Mouse (Mus musculus) C2C12 (cell line): ENCODE results near the gene Nans.

Experiments
- CEBPB ChIP-seq: IDR thresholded peaks from one replicate; pipeline ENCODE4 v1.6.1; 2011; ENCODE audit warnings: low read depth, mild to moderate bottlenecking, control low read depth, moderate library complexity
- CTCF ChIP-seq: IDR thresholded peaks from one replicate; pipeline ENCODE4 v1.5.1; 2011; ENCODE audit not compliant: control insufficient read depth, insufficient read depth, insufficient read length
- MYOD1 ChIP-seq: IDR thresholded peaks from one replicate; pipeline ENCODE4 v1.6.1; 2011; ENCODE audit warnings: low read depth; ENCODE audit not compliant: control insufficient read depth, insufficient read length
- MYOG ChIP-seq: IDR thresholded peaks from one replicate; pipeline ENCODE4 v1.6.1; 2011; ENCODE audit not compliant: control insufficient read depth, insufficient read length; ENCODE audit errors: extremely low read depth
- USF1 ChIP-seq: IDR thresholded peaks from one replicate; pipeline ENCODE4 v1.6.1; 2011; ENCODE audit warnings: low read depth, mild to moderate bottlenecking, control low read depth, moderate library complexity

GRCm38 (mm10) chr4:46527558-46527926, 38.5 kb downstream of the Nans start:
- TF ChIP-seq CTCF (no peak), CEBPB (no peak), MYOG (no peak), MYOD1 (no peak), USF1 (no peak)
